Mouse (Mus musculus): Measurements from ENCODE around the gene Sort1.

DNA sequence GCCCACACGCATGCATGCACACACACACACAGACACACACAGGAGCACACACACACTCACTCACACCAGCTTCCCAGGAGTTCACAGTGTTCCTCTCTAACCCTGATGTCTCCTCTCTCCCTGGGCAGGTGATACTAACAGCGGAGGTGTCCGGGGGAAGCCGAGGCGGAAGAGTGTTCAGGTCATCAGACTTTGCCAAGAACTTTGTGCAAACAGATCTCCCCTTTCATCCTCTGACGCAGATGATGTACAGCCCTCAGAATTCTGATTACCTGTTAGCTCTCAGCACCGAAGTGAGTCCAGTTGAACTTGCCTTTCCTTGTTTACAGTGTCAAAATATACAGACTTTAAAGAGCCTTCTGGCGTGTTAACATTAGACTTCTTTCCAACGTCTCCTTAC lies 41.6 kb downstream of the Sort1 start:
- TF ChIP-seq POLR2A (IDR thresholded peaks at IDR 0.05; ENCODE audit: borderline replicate concordance, extremely low read depth, low read depth, low read length) (no peak), CTCF (IDR thresholded peaks at IDR 0.05; ENCODE audit: insufficient read depth, low read length) (no peak)

Data from lung, adult 2 months (tissue).